Mouse (Mus musculus) embryonic fibroblast, embryonic 13.5 days (primary cell): ENCODE data around the gene Tsnaxip1.

Experiments
- CTCF ChIP-seq: IDR thresholded peaks from 2 replicates; pipeline ENCODE4 v1.5.1; 2011; ENCODE audit warnings: mild to moderate bottlenecking, control low read depth, low read length, moderate library complexity, borderline replicate concordance; ENCODE audit not compliant: insufficient read depth
- POLR2A ChIP-seq: IDR thresholded peaks from 2 replicates; pipeline ENCODE4 v1.6.1; 2011; ENCODE audit warnings: low read depth, mild to moderate bottlenecking, control low read depth, low read length, moderate library complexity

DNA sequence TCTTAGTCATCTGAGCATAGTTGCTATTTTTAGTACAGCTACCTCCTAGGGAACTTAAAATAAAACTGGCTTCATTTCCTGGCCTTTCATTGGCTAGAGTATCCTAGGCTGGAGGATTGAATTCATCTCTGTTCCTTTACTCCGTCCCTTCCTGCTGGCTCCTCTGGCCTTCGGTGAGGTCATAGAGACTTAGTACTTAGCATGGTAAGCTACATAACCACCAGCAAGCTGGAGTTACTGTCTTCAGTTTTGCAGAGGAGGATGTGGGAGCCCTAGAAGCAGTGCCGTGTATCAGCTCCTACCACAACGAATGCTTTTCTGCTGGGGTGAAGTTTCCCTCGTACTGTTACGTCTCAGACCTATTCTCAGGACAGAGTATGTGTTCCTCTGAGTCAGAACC is 46.8 kb downstream of the Tsnaxip1 start:
- TF ChIP-seq POLR2A (no peak), CTCF (no peak)
